Comparison of ENCODE assay signal across 17 mouse cellular contexts in the genomic region with DNA sequence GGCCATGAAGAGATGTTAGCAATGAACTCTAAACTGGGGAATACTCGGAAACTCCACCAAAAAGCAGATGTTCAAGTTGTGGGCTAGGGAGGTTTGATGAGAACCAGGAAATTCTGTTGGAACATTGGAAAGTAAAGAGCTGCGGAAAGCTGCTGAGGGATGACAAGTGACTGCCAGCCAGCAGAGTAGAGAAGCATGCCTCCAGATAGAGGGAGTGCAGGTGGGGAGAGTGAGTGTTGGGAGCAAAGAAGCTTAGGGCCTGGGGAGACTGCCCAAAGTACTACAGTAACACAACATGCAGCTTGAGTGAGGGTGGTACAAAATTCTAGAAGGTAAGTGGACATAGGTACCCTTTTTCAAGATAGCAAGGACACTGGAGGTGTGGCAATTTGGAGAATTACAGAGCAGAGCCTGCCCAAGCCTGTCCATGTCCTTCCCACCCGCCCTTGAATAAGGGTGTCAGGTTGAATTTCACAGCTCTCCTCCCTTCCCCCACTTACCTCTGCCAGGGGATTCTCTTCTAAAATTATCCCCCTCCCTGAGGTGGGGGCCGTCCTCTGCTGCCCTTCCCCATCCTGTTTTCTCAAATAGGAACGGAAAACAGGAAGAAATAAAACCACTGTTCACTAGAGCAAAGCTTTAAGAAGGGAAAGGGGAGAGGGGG. TPM values are rescaled to one million over a fixed set of nuclear protein-coding genes. Genes with fewer than 3 reads are reported as not detected.
DNase-seq lines count a peak whose midpoint lies in the region; ATAC-seq and TF ChIP-seq lines count a peak whose summit lies in the region.
"Had no signal": no experiment of that assay in that cellular context is flagged by ENCODE, and none has a peak within 500 bp of the region (broad histone marks: within the 10 kb centered on the region; RNA-seq: fewer than 3 reads in every experiment).

No protein-coding gene starts in this region.

- H3K4me2 ChIP-seq in liver, embryonic 12.5 days = no peak overlapping the region
- no peak overlapping the region for H3K4me2 ChIP-seq in heart, embryonic 14.5 days (ENCODE audit: low read length)
- H3K4me2 ChIP-seq: embryonic facial prominence, embryonic 13.5 days; limb, embryonic 12.5 days; lung, embryonic 14.5 days had no signal

- H3K9ac ChIP-seq in heart, adult 2 months (ENCODE audit: low read depth, low read length) = no peak overlapping the region
- no peak overlapping the region; the same call in 1 of the 2 replicates for H3K9ac ChIP-seq in liver, embryonic 12.5 days
- H3K9ac ChIP-seq in heart, embryonic 14.5 days (ENCODE audit: low read length) = no peak overlapping the region
- H3K9ac ChIP-seq: embryonic facial prominence, embryonic 13.5 days; limb, embryonic 12.5 days; lung, embryonic 14.5 days had no signal

- peak overlapping the region; percentile 69 for H3K27ac ChIP-seq in heart, adult 2 months
- H3K27ac ChIP-seq in liver, embryonic 12.5 days = no peak overlapping the region
- H3K27ac ChIP-seq in heart, embryonic 14.5 days (replicated peaks in 1 of 2; ENCODE audit: control insufficient read depth in 1 of 2, insufficient read depth in 1 of 2, low read depth in 2 of 2, low read length in 2 of 2) = peak overlapping the region; percentile 17 to 56; a peak in 3 of 4 replicates
- H3K27ac ChIP-seq: embryonic facial prominence, embryonic 13.5 days; limb, embryonic 12.5 days had no signal

- 42% methylated on average over 5 of the region's 5 CpGs for WGBS in heart, adult 2 months
- 60% methylated on average over 5 of the region's 5 CpGs for WGBS in liver, embryonic 12.5 days (ENCODE audit: insufficient replicate concordance)
- 43% methylated on average over 5 of the region's 5 CpGs for WGBS in heart, embryonic 14.5 days

- no peaks in the 10 kb centered on the region; the same call in 1 of the 2 replicates for H3K4me1 ChIP-seq in heart, adult 2 months (ENCODE audit: control insufficient read depth, insufficient read depth, low read length)
- no peaks in the 10 kb centered on the region for H3K4me1 ChIP-seq in liver, embryonic 12.5 days
- peaks cover 5 to 12% of the 10 kb centered on the region in 2 experiments; a peak in 3 of 4 replicates for H3K4me1 ChIP-seq in heart, embryonic 14.5 days (ENCODE audit: control insufficient read depth in 2 of 2, insufficient read depth in 2 of 2, low read length in 2 of 2)
- H3K4me1 ChIP-seq: embryonic facial prominence, embryonic 13.5 days; limb, embryonic 12.5 days had no signal

- peak in 1 of 2 experiments; percentile 38 for DNase-seq in heart, adult 2 months
- DNase-seq in heart, adult 11 months = no peak
- DNase-seq in liver = no peak
- peak; percentile 66 for DNase-seq in skeletal muscle tissue, adult 2 months (ENCODE audit: low read depth, low spot score)
- no peak for DNase-seq in c-Kit-positive CD71-positive TER-119-positive erythroid progenitor cells, embryonic 14.5 days (ENCODE audit: low spot score)
- DNase-seq: adrenal gland, postnatal 25 days; cerebellum, postnatal 36 days; lung, embryonic 14.5 days had no signal

- no peaks in the 10 kb centered on the region for H3K79me2 ChIP-seq in heart, adult 2 months (replicated peaks; ENCODE audit: control insufficient read depth, insufficient read depth, low read length)

- intact Hi-C loops in heart, adult 2 months (cut with DNase I) = no loop called here

- no peaks in the 10 kb centered on the region for H3K9me3 ChIP-seq in liver, embryonic 12.5 days (replicated peaks)
- H3K9me3 ChIP-seq in heart, embryonic 14.5 days (ENCODE audit: control insufficient read depth, low read length) = no peaks in the 10 kb centered on the region
- H3K9me3 ChIP-seq: embryonic facial prominence, embryonic 13.5 days; limb, embryonic 12.5 days had no signal

- no peak for TF ChIP-seq EP300 in heart, adult 2 months (IDR thresholded peaks at IDR 0.05; ENCODE audit: insufficient read depth, low read depth, low read length)

- 0 out of 2 replicates have a peak, but pooled peaks have one; percentile 30 for ATAC-seq in liver, embryonic 12.5 days
- peak; percentile 64 for ATAC-seq in heart, embryonic 14.5 days (ENCODE audit: insufficient number of reproducible peaks, insufficient read depth, low FRiP score, low read depth)
- ATAC-seq: forebrain, embryonic 14.5 days; intestine, postnatal 0 days had no signal

- H3K36me3 ChIP-seq in heart, adult 2 months (ENCODE audit: control insufficient read depth, insufficient read depth, low read length) = peaks cover 12% of the 10 kb centered on the region
- peaks cover 75% of the 10 kb centered on the region for H3K36me3 ChIP-seq in liver, embryonic 12.5 days
- H3K36me3 ChIP-seq in heart, embryonic 14.5 days (ENCODE audit: control insufficient read depth, insufficient read depth, low read length) = peaks cover 59% of the 10 kb centered on the region

- no peak overlapping the region for H3K4me3 ChIP-seq in heart, adult 2 months
- no peak overlapping the region for H3K4me3 ChIP-seq in liver, embryonic 12.5 days
- H3K4me3 ChIP-seq in heart, embryonic 14.5 days (ENCODE audit: control insufficient read depth in 1 of 2, insufficient read depth in 1 of 2, low read depth in 1 of 2, low read length in 2 of 2) = no peak overlapping the region
- H3K4me3 ChIP-seq: embryonic facial prominence, embryonic 13.5 days; limb, embryonic 12.5 days had no signal

- TF ChIP-seq CTCF in heart, adult 2 months (IDR thresholded peaks at IDR 0.05) = no peak

- no peak for TF ChIP-seq POLR2A in heart, adult 2 months (IDR thresholded peaks at IDR 0.05; ENCODE audit: insufficient read depth, low read depth, low read length)

- H3K27me3 ChIP-seq in heart, adult 2 months (ENCODE audit: control insufficient read depth, insufficient read depth, low read length) = no peaks in the 10 kb centered on the region
- H3K27me3 ChIP-seq in liver, embryonic 12.5 days (replicated peaks) = no peaks in the 10 kb centered on the region
- H3K27me3 ChIP-seq in heart, embryonic 14.5 days (ENCODE audit: control insufficient read depth, insufficient read depth, low read length) = no peaks in the 10 kb centered on the region
- H3K27me3 ChIP-seq: embryonic facial prominence, embryonic 13.5 days; limb, embryonic 12.5 days had no signal

RNA-seq across cellular contexts. Expression of a gene that starts 3.5 kb away (rescaled TPM):
- 1 to 10 TPM; 4.3 to 4.9 TPM for total RNA-seq in heart, adult 2 months (2021)
- 12.1 and 20.9 TPM in 2 replicates for polyA plus RNA-seq in heart, adult 2 months (2012; rRNA removed)
- 0.12 TPM in 1 of 2 replicates, not detected in the other for polyA plus RNA-seq in liver, embryonic 12.5 days (2016; fragmentation: Nextera tagmentation; extraction: Ambion mirVana)
- 0.40 and 0.86 TPM in 2 replicates for polyA plus RNA-seq in heart, embryonic 14.5 days (2014; fragmentation: Nextera tagmentation; extraction: Ambion mirVana)
- total RNA-seq: hematopoietic stem cell, adult 5-6 weeks had no signal
- polyA plus RNA-seq: lung, embryonic 14.5 days had no signal

RNA-seq across cellular contexts. Expression of a gene that starts 18.2 kb away (rescaled TPM):
- total RNA-seq in heart, adult 2 months (2021) = 10 to 100 TPM in 1 of 2 experiments, 1 to 10 TPM in 1; 7.5 to 12.2 TPM
- 12.1 and 18.6 TPM in 2 replicates for polyA plus RNA-seq in heart, adult 2 months (2012; rRNA removed)
- 34.4 and 36.0 TPM in 2 replicates for polyA plus RNA-seq in liver, embryonic 12.5 days (2016; fragmentation: Nextera tagmentation; extraction: Ambion mirVana)
- polyA plus RNA-seq in heart, embryonic 14.5 days (2014; fragmentation: Nextera tagmentation; extraction: Ambion mirVana) = 30.5 and 30.8 TPM in 2 replicates

RNA-seq across cellular contexts. Expression of a gene that starts 21.2 kb away (rescaled TPM):
- under 1 TPM in 1 of 2 experiments, not detected in 1; 0.21 TPM for total RNA-seq in heart, adult 2 months (2021)
- polyA plus RNA-seq in heart, adult 2 months (2012; rRNA removed) = 0.15 and 0.33 TPM in 2 replicates
- not detected in 2 replicates for polyA plus RNA-seq in liver, embryonic 12.5 days (2016; fragmentation: Nextera tagmentation; extraction: Ambion mirVana)
- polyA plus RNA-seq in heart, embryonic 14.5 days (2014; fragmentation: Nextera tagmentation; extraction: Ambion mirVana) = 0.23 TPM in 1 of 2 replicates, not detected in the other
- total RNA-seq: hematopoietic stem cell, adult 5-6 weeks; left cerebral cortex, adult 18-20 months; MEL had no signal
- polyA plus RNA-seq: forebrain, embryonic 14.5 days had no signal

RNA-seq across cellular contexts. Expression of a gene that starts 37.3 kb away (rescaled TPM):
- 100 to 1,000 TPM; 139 to 167 TPM for total RNA-seq in heart, adult 2 months (2021)
- polyA plus RNA-seq in heart, adult 2 months (2012; rRNA removed) = 87.1 and 118 TPM in 2 replicates
- polyA plus RNA-seq in liver, embryonic 12.5 days (2016; fragmentation: Nextera tagmentation; extraction: Ambion mirVana) = 7.3 and 8.3 TPM in 2 replicates
- 12.5 and 14.5 TPM in 2 replicates for polyA plus RNA-seq in heart, embryonic 14.5 days (2014; fragmentation: Nextera tagmentation; extraction: Ambion mirVana)

RNA-seq across cellular contexts. Expression of a gene that starts 41.4 kb away (rescaled TPM):
- under 1 TPM; 0.60 to 0.61 TPM for total RNA-seq in heart, adult 2 months (2021)
- polyA plus RNA-seq in heart, adult 2 months (2012; rRNA removed) = 0.82 and 0.88 TPM in 2 replicates
- not detected in 2 replicates for polyA plus RNA-seq in liver, embryonic 12.5 days (2016; fragmentation: Nextera tagmentation; extraction: Ambion mirVana)
- polyA plus RNA-seq in heart, embryonic 14.5 days (2014; fragmentation: Nextera tagmentation; extraction: Ambion mirVana) = 0.14 and 0.20 TPM in 2 replicates
- total RNA-seq: adrenal gland, postnatal 25 days; hematopoietic stem cell, adult 5-6 weeks; MEL had no signal
